Comparison of ENCODE assay signal across 9 mouse cellular contexts in the genomic region with DNA sequence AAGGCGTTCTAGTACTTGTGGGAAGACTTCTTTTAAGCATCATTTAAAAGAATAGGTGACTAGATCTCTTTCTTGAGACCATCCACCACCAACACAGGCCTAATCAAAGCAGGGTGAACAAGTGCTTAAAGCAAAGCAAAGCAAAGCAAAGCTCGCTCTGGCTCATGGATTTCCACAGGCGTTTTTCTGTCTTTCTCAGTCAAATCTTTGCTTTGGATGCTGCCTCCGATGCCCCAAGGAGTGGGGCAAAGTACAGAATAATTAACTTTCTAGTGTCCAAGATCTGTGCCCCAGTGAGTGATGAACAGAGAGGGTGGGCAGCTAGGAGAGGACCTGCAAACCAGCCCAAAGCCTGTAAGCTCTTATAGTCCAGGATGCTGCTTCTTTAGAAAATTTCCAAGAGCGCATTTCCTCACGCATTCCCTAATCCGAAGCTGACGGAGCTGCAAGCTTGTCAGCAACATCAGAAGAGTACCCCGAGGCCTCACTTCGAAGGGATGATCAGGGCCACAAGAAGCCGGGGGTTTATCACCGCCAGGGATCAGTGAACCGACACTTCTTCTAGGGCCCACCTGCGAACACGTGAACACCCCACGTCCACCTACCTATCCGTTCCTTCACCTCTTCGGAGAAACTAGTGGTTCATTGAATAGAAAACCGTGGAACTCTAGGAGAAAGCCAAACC. TPM values are rescaled to one million over a fixed set of nuclear protein-coding genes. Genes with fewer than 3 reads are reported as not detected.
DNase-seq lines count a peak whose midpoint lies in the region; ATAC-seq and TF ChIP-seq lines count a peak whose summit lies in the region.
"Had no signal": no experiment of that assay in that cellular context is flagged by ENCODE, and none has a peak within 500 bp of the region (broad histone marks: within the 10 kb centered on the region; RNA-seq: fewer than 3 reads in every experiment).

No protein-coding gene starts in this region.

- ATAC-seq in forebrain, postnatal 0 days: no peak
- ATAC-seq in lung, embryonic 14.5 days (ENCODE audit: insufficient read depth): no peak
- ATAC-seq in forebrain, embryonic 14.5 days: no peak
- no peak for ATAC-seq in liver, embryonic 15.5 days (ENCODE audit: insufficient read depth)

- no peak overlapping the region for H3K4me2 ChIP-seq in forebrain, postnatal 0 days (ENCODE audit: low read depth)
- peak overlapping the region; percentile 78 for H3K4me2 ChIP-seq in lung, embryonic 14.5 days
- peak overlapping the region; percentile 67; the same call in 1 of the 2 replicates for H3K4me2 ChIP-seq in forebrain, embryonic 14.5 days (ENCODE audit: low read length)
- peak overlapping the region; percentile 85 for H3K4me2 ChIP-seq in liver, embryonic 15.5 days

- 10% methylated on average over 19 of the region's 19 CpGs for WGBS in forebrain, embryonic 10.5 days
- 28% methylated on average over 19 of the region's 19 CpGs for WGBS in forebrain, postnatal 0 days
- 32% methylated on average over 19 of the region's 19 CpGs for WGBS in lung, embryonic 14.5 days
- WGBS in forebrain, embryonic 14.5 days: 18% methylated on average over 19 of the region's 19 CpGs
- WGBS in liver, embryonic 15.5 days (ENCODE audit: insufficient replicate concordance): 35% methylated on average over 19 of the region's 19 CpGs

- peaks cover 36% of the 10 kb centered on the region for H3K4me1 ChIP-seq in forebrain, embryonic 10.5 days
- no peaks in the 10 kb centered on the region for H3K4me1 ChIP-seq in forebrain, postnatal 0 days (ENCODE audit: insufficient read depth)
- no peaks in the 10 kb centered on the region for H3K4me1 ChIP-seq in lung, embryonic 14.5 days (ENCODE audit: insufficient read depth)
- H3K4me1 ChIP-seq in forebrain, embryonic 14.5 days (ENCODE audit: control insufficient read depth, insufficient read depth, low read length): no peaks in the 10 kb centered on the region; the same call in 1 of the 2 replicates
- peaks cover 18% of the 10 kb centered on the region for H3K4me1 ChIP-seq in liver, embryonic 15.5 days (replicated peaks)

- H3K4me3 ChIP-seq in forebrain, embryonic 10.5 days: peak overlapping the region; percentile 56
- no peak overlapping the region for H3K4me3 ChIP-seq in forebrain, postnatal 0 days (ENCODE audit: low read depth, low read length)
- H3K4me3 ChIP-seq in lung, embryonic 14.5 days (ENCODE audit: low read depth, low read length): peak overlapping the region; percentile 47
- H3K4me3 ChIP-seq in forebrain, embryonic 14.5 days (ENCODE audit: low read depth, low read length): no peak overlapping the region
- peak overlapping the region; percentile 68 for H3K4me3 ChIP-seq in liver, embryonic 15.5 days (replicated peaks)

- H3K9ac ChIP-seq in forebrain, postnatal 0 days: no peak overlapping the region
- H3K9ac ChIP-seq in lung, embryonic 14.5 days: no peak overlapping the region
- no peak overlapping the region for H3K9ac ChIP-seq in forebrain, embryonic 14.5 days (ENCODE audit: low read length)
- no peak overlapping the region for H3K9ac ChIP-seq in liver, embryonic 15.5 days

- H3K27ac ChIP-seq in forebrain, embryonic 10.5 days: no peak overlapping the region
- no peak overlapping the region for H3K27ac ChIP-seq in forebrain, postnatal 0 days (ENCODE audit: low read depth, low read length)
- H3K27ac ChIP-seq in lung, embryonic 14.5 days (ENCODE audit: low read depth): no peak overlapping the region
- no peak overlapping the region for H3K27ac ChIP-seq in forebrain, embryonic 14.5 days (ENCODE audit: low read depth, low read length)
- H3K27ac ChIP-seq in liver, embryonic 15.5 days (replicated peaks): no peak overlapping the region

- no peaks in the 10 kb centered on the region for H3K36me3 ChIP-seq in forebrain, embryonic 10.5 days (replicated peaks)
- H3K36me3 ChIP-seq in forebrain, postnatal 0 days (ENCODE audit: insufficient read depth): no peaks in the 10 kb centered on the region
- no peaks in the 10 kb centered on the region for H3K36me3 ChIP-seq in lung, embryonic 14.5 days (ENCODE audit: insufficient read depth)
- no peaks in the 10 kb centered on the region for H3K36me3 ChIP-seq in forebrain, embryonic 14.5 days (ENCODE audit: control insufficient read depth, insufficient read depth, low read length)
- H3K36me3 ChIP-seq in liver, embryonic 15.5 days (replicated peaks): no peaks in the 10 kb centered on the region

- peaks cover 49% of the 10 kb centered on the region for H3K27me3 ChIP-seq in forebrain, embryonic 10.5 days (ENCODE audit: poor library complexity, severe bottlenecking)
- H3K27me3 ChIP-seq in forebrain, postnatal 0 days (ENCODE audit: insufficient read depth, low read length): peaks cover 4% of the 10 kb centered on the region; the same call in 1 of the 2 replicates
- H3K27me3 ChIP-seq in lung, embryonic 14.5 days (ENCODE audit: insufficient read depth, low read length): peaks cover 14% of the 10 kb centered on the region
- 0 out of 2 replicates have a peak, but pooled peaks cover 9% of the 10 kb centered on the region for H3K27me3 ChIP-seq in forebrain, embryonic 14.5 days (replicated peaks; ENCODE audit: control insufficient read depth, insufficient read depth, low read length)
- peaks cover 42% of the 10 kb centered on the region for H3K27me3 ChIP-seq in liver, embryonic 15.5 days

- H3K9me3 ChIP-seq in forebrain, embryonic 10.5 days: no peaks in the 10 kb centered on the region
- no peaks in the 10 kb centered on the region for H3K9me3 ChIP-seq in forebrain, postnatal 0 days (ENCODE audit: low read length)
- no peaks in the 10 kb centered on the region for H3K9me3 ChIP-seq in lung, embryonic 14.5 days (ENCODE audit: low read depth, low read length)
- no peaks in the 10 kb centered on the region for H3K9me3 ChIP-seq in forebrain, embryonic 14.5 days (replicated peaks; ENCODE audit: control insufficient read depth, low read length)
- H3K9me3 ChIP-seq in liver, embryonic 15.5 days (replicated peaks): no peaks in the 10 kb centered on the region

- no peak for DNase-seq in forebrain, embryonic 10.5 days (ENCODE audit: extremely low spot score, low spot score)
- no peak for DNase-seq in forebrain, postnatal 0 days
- no peak for DNase-seq in lung, embryonic 14.5 days
- no peak for DNase-seq in lung, postnatal 36 days
- DNase-seq in forebrain, embryonic 14.5 days (ENCODE audit: low spot score): no peak
- DNase-seq in thymus, postnatal 25 days: no peak
- DNase-seq in adrenal gland, adult 18-20 months (ENCODE audit: low spot score in 2 of 2): no peak

- no peak for TF ChIP-seq CTCF in forebrain, postnatal 0 days (IDR thresholded peaks at IDR 0.05; ENCODE audit: low read depth)
- no peak for TF ChIP-seq CTCF in lung, embryonic 14.5 days (IDR thresholded peaks at IDR 0.05; ENCODE audit: low read depth)

RNA-seq across cellular contexts. Expression of gene Mgarp, which starts 0.9 kb away (rescaled TPM):
- 8.4 and 12.8 TPM in 2 replicates for polyA plus RNA-seq in forebrain, embryonic 10.5 days (2016; fragmentation: Nextera tagmentation; extraction: Ambion mirVana)
- 0.54 and 0.67 TPM in 2 replicates for total RNA-seq in forebrain, postnatal 0 days (2014; rRNA removed)
- 0.42 and 0.53 TPM in 2 replicates for polyA plus RNA-seq in forebrain, postnatal 0 days (2015; fragmentation: Nextera tagmentation; extraction: Ambion mirVana)
- 2.7 and 3.6 TPM in 2 replicates for polyA plus RNA-seq in lung, embryonic 14.5 days (2014; fragmentation: Nextera tagmentation; extraction: Ambion mirVana)
- 0.56 and 0.77 TPM in 2 replicates for polyA plus RNA-seq in forebrain, embryonic 14.5 days (2014; fragmentation: Nextera tagmentation; extraction: Ambion mirVana)
- 1.3 and 1.9 TPM in 2 replicates for polyA plus RNA-seq in liver, embryonic 15.5 days (2015; fragmentation: Nextera tagmentation; extraction: Ambion mirVana)
- total RNA-seq in adrenal gland, adult 18-20 months (2021): 100 to 1,000 TPM; 605 to 839 TPM
- polyA plus RNA-seq: lung, adult 2 months had no signal

RNA-seq across cellular contexts. Expression of gene Ndufc1, which starts 13.2 kb away (rescaled TPM):
- polyA plus RNA-seq in forebrain, embryonic 10.5 days (2016; fragmentation: Nextera tagmentation; extraction: Ambion mirVana): 642 and 667 TPM in 2 replicates
- 78.2 and 186 TPM in 2 replicates for total RNA-seq in forebrain, postnatal 0 days (2014; rRNA removed)
- polyA plus RNA-seq in forebrain, postnatal 0 days (2015; fragmentation: Nextera tagmentation; extraction: Ambion mirVana): 871 and 1,036 TPM in 2 replicates
- 650 and 732 TPM in 2 replicates for polyA plus RNA-seq in lung, embryonic 14.5 days (2014; fragmentation: Nextera tagmentation; extraction: Ambion mirVana)
- polyA plus RNA-seq in forebrain, embryonic 14.5 days (2014; fragmentation: Nextera tagmentation; extraction: Ambion mirVana): 715 and 875 TPM in 2 replicates
- polyA plus RNA-seq in liver, embryonic 15.5 days (2015; fragmentation: Nextera tagmentation; extraction: Ambion mirVana): 308 and 386 TPM in 2 replicates
- total RNA-seq in adrenal gland, adult 18-20 months (2021): 100 to 1,000 TPM; 725 to 859 TPM

RNA-seq across cellular contexts. Expression of gene Naa15, which starts 19.3 kb away (rescaled TPM):
- polyA plus RNA-seq in forebrain, embryonic 10.5 days (2016; fragmentation: Nextera tagmentation; extraction: Ambion mirVana): 68.3 and 68.6 TPM in 2 replicates
- total RNA-seq in forebrain, postnatal 0 days (2014; rRNA removed): 28.3 and 36.9 TPM in 2 replicates
- 21.4 and 29.7 TPM in 2 replicates for polyA plus RNA-seq in forebrain, postnatal 0 days (2015; fragmentation: Nextera tagmentation; extraction: Ambion mirVana)
- polyA plus RNA-seq in lung, embryonic 14.5 days (2014; fragmentation: Nextera tagmentation; extraction: Ambion mirVana): 45.4 and 49.5 TPM in 2 replicates
- polyA plus RNA-seq in forebrain, embryonic 14.5 days (2014; fragmentation: Nextera tagmentation; extraction: Ambion mirVana): 26.6 and 37.4 TPM in 2 replicates
- 20.4 and 22.3 TPM in 2 replicates for polyA plus RNA-seq in liver, embryonic 15.5 days (2015; fragmentation: Nextera tagmentation; extraction: Ambion mirVana)
- 10 to 100 TPM; 54.1 to 59.7 TPM for total RNA-seq in adrenal gland, adult 18-20 months (2021)

RNA-seq across cellular contexts. Expression of gene Elf2, which starts 55.1 kb away (rescaled TPM):
- polyA plus RNA-seq in forebrain, embryonic 10.5 days (2016; fragmentation: Nextera tagmentation; extraction: Ambion mirVana): 41.6 and 44.2 TPM in 2 replicates
- 78.1 and 83.9 TPM in 2 replicates for total RNA-seq in forebrain, postnatal 0 days (2014; rRNA removed)
- polyA plus RNA-seq in forebrain, postnatal 0 days (2015; fragmentation: Nextera tagmentation; extraction: Ambion mirVana): 26.4 and 29.3 TPM in 2 replicates
- polyA plus RNA-seq in lung, embryonic 14.5 days (2014; fragmentation: Nextera tagmentation; extraction: Ambion mirVana): 59.4 and 60.8 TPM in 2 replicates
- 37.2 and 49.9 TPM in 2 replicates for polyA plus RNA-seq in forebrain, embryonic 14.5 days (2014; fragmentation: Nextera tagmentation; extraction: Ambion mirVana)
- polyA plus RNA-seq in liver, embryonic 15.5 days (2015; fragmentation: Nextera tagmentation; extraction: Ambion mirVana): 22.3 and 22.6 TPM in 2 replicates
- 10 to 100 TPM; 61.9 to 78.4 TPM for total RNA-seq in adrenal gland, adult 18-20 months (2021)

Comparison
In these comparisons a context has a peak if more than half of its experiments do, and no peak if none do; other contexts are left out.
1. H3K4me3 ChIP-seq: peak in forebrain, embryonic 10.5 days (single experiment), lung, embryonic 14.5 days (single experiment) and liver, embryonic 15.5 days (single experiment); none in forebrain, postnatal 0 days (single experiment) and forebrain, embryonic 14.5 days (single experiment).